In the genomic region with DNA sequence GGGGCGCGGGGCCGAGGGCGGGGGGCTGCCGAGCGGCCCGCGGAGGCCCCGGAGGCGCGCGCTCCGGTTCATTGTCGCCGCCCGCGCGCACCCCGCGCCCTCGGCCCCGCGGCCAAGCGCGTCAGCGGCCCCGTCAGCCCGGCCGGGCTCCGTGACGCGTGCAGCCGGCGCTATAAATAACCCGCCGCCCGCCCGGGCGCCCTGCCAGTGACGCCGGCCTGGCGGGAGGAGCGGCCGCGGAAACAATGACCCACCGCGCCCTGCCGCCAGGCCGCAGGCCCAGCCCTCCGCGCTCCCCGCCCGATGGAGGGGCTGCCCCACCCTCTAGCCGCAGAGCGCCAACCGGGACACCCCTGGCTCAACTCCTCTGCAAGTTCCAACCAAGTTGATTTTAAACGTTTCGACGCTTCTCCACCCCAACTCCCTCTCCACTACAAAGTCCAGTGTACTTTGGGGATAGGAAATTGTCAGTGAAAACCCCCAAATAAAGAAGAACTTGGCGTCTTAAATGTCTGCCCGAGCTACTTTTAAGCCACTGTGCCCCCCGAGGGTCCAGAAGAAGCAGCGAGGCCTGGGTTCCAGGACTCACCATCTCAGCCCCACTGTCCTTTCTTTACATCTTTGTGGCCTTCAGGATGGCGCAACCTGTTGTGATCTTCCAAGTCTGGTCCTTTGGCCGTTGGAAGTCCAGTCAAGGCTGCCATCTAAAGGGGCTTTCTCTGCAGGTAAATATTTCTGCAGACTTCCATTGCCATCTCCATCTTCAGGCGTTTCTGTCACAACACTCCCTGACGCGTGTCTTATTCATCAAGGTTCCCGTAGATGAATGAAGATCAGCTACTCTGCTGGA, we compare ENCODE assay signal across 8 mouse cellular contexts. TPM values are rescaled to one million over a fixed set of nuclear protein-coding genes. Genes with fewer than 3 reads are reported as not detected.
DNase-seq lines count a peak whose midpoint lies in the region; ATAC-seq and TF ChIP-seq lines count a peak whose summit lies in the region.

TSS of gene Nr4a2 (minus strand) at position 13 of the 850 bp plus-strand sequence.

- TF ChIP-seq EP300 in heart, adult 2 months (IDR thresholded peaks at IDR 0.05; ENCODE audit: insufficient read depth, low read depth, low read length) = no peak

- peak within 1 kb of the TSS; percentile 98 for H3K4me3 ChIP-seq in embryonic facial prominence, embryonic 10.5 days
- H3K4me3 ChIP-seq in heart, adult 2 months = peak within 1 kb of the TSS; percentile 96
- H3K4me3 ChIP-seq in kidney, adult 2 months (ENCODE audit: insufficient read depth, low read depth, low read length) = peak within 1 kb of the TSS; percentile 49
- peak within 1 kb of the TSS; percentile 77 for H3K4me3 ChIP-seq in midbrain, postnatal 0 days (ENCODE audit: low read depth, low read length)

- TF ChIP-seq CTCF in heart, adult 2 months (IDR thresholded peaks at IDR 0.05) = peak; percentile 18; the same call in 1 of the 2 replicates
- TF ChIP-seq CTCF in kidney, adult 2 months (conservative IDR thresholded peaks at IDR 0.05; ENCODE audit: insufficient read depth, insufficient read length, low read depth, low read length) = no peak
- no peak for TF ChIP-seq CTCF in midbrain, postnatal 0 days (IDR thresholded peaks at IDR 0.05)

- no peaks in the 10 kb centered on the region for H3K9me3 ChIP-seq in embryonic facial prominence, embryonic 10.5 days
- H3K9me3 ChIP-seq in midbrain, postnatal 0 days (ENCODE audit: low read length) = no peaks in the 10 kb centered on the region

- peaks cover 7% of the 10 kb centered on the region; the same call in 1 of the 2 replicates for H3K27me3 ChIP-seq in embryonic facial prominence, embryonic 10.5 days (replicated peaks; ENCODE audit: low read depth, poor library complexity, severe bottlenecking)
- no peaks in the 10 kb centered on the region for H3K27me3 ChIP-seq in heart, adult 2 months (ENCODE audit: control insufficient read depth, insufficient read depth, low read length)
- H3K27me3 ChIP-seq in kidney, adult 2 months (replicated peaks; ENCODE audit: control insufficient read depth, insufficient read depth, low read length) = no peaks in the 10 kb centered on the region; the same call in none of the 2 replicates
- peaks cover 43% of the 10 kb centered on the region for H3K27me3 ChIP-seq in midbrain, postnatal 0 days (ENCODE audit: insufficient read depth, low read length)
- peaks cover 8% of the 10 kb centered on the region for H3K27me3 ChIP-seq in splenic B cell, adult 2 months (ENCODE audit: control insufficient read depth, insufficient read depth, low read length, poor library complexity, severe bottlenecking)

- ATAC-seq in midbrain, postnatal 0 days (ENCODE audit: low FRiP score) = peak; percentile 86

- peak within 1 kb of the TSS; percentile 99 for H3K4me2 ChIP-seq in midbrain, postnatal 0 days (ENCODE audit: low read depth, low read length, poor library complexity, severe bottlenecking)

- 8% methylated on average over 63 of the region's 69 CpGs for WGBS in embryonic facial prominence, embryonic 10.5 days
- WGBS in heart, adult 2 months = 9% methylated on average over 63 of the region's 69 CpGs
- WGBS in kidney, adult 2 months = 13% methylated on average over 47 of the region's 69 CpGs
- WGBS in midbrain, postnatal 0 days = 8% methylated on average over 51 of the region's 69 CpGs

- no peaks in the 10 kb centered on the region for H3K79me2 ChIP-seq in heart, adult 2 months (replicated peaks; ENCODE audit: control insufficient read depth, insufficient read depth, low read length)

- intact Hi-C loops in heart, adult 2 months (cut with DNase I) = loop anchor here (2.0 to 5.0 kb wide), 3 partner anchors 59 to 193 kb away; no protein-coding TSS in a partner anchor

- no peak; the same call in 1 of the 2 replicates for TF ChIP-seq POLR2A in heart, adult 2 months (IDR thresholded peaks at IDR 0.05; ENCODE audit: insufficient read depth, low read depth, low read length)
- no peak for TF ChIP-seq POLR2A in kidney, adult 2 months (IDR thresholded peaks at IDR 0.05; ENCODE audit: low read depth, low read length)

- H3K27ac ChIP-seq in embryonic facial prominence, embryonic 10.5 days (replicated peaks) = peak within 1 kb of the TSS; percentile 100
- peak within 1 kb of the TSS; percentile 99 for H3K27ac ChIP-seq in heart, adult 2 months
- peak within 1 kb of the TSS; percentile 67; the same call in 1 of the 2 replicates for H3K27ac ChIP-seq in kidney, adult 2 months (ENCODE audit: insufficient read depth, low read depth, low read length)
- 0 out of 2 replicates have a peak within 1 kb of the TSS, but pooled peaks have one; percentile 6 for H3K27ac ChIP-seq in midbrain, postnatal 0 days (ENCODE audit: low read depth, low read length)

- peaks cover 5% of the 10 kb centered on the region; the same call in 1 of the 2 replicates for H3K36me3 ChIP-seq in embryonic facial prominence, embryonic 10.5 days (replicated peaks)
- peaks cover 4% of the 10 kb centered on the region; the same call in 1 of the 2 replicates for H3K36me3 ChIP-seq in heart, adult 2 months (ENCODE audit: control insufficient read depth, insufficient read depth, low read length)
- H3K36me3 ChIP-seq in kidney, adult 2 months (ENCODE audit: control insufficient read depth, insufficient read depth, low read length) = no peaks in the 10 kb centered on the region
- H3K36me3 ChIP-seq in midbrain, postnatal 0 days (ENCODE audit: insufficient read depth, low read length) = no peaks in the 10 kb centered on the region
- H3K36me3 ChIP-seq in splenic B cell, adult 2 months (ENCODE audit: control insufficient read depth, insufficient read depth, low read length, poor library complexity, severe bottlenecking) = no peaks in the 10 kb centered on the region

- peak within 1 kb of the TSS; percentile 96 for H3K9ac ChIP-seq in heart, adult 2 months (ENCODE audit: low read depth, low read length)
- peak within 1 kb of the TSS; percentile 64 for H3K9ac ChIP-seq in midbrain, postnatal 0 days (replicated peaks; ENCODE audit: low read length, poor library complexity, severe bottlenecking)

- DNase-seq in 3134 (ENCODE audit: extremely low read depth, insufficient read length, low spot score) = peak; percentile 88
- peak; percentile 95 for DNase-seq in adrenal gland, adult 2 months
- peak; percentile 88 for DNase-seq in embryonic facial prominence, embryonic 10.5 days (ENCODE audit: low spot score)
- DNase-seq in heart, adult 2 months = peak; percentile 95 to 96
- peak; percentile 91 for DNase-seq in kidney, adult 2 months
- DNase-seq in liver = peak; percentile 80
- peak; percentile 74 for DNase-seq in midbrain, postnatal 0 days (ENCODE audit: low spot score)
- DNase-seq in splenic B cell, adult 2 months (ENCODE audit: low read depth, low spot score) = peak; percentile 59

- peaks cover 22% of the 10 kb centered on the region for H3K4me1 ChIP-seq in embryonic facial prominence, embryonic 10.5 days
- H3K4me1 ChIP-seq in heart, adult 2 months (ENCODE audit: control insufficient read depth, insufficient read depth, low read length) = peaks cover 5% of the 10 kb centered on the region
- no peaks in the 10 kb centered on the region for H3K4me1 ChIP-seq in kidney, adult 2 months (ENCODE audit: control insufficient read depth, insufficient read depth, low read length)
- no peaks in the 10 kb centered on the region for H3K4me1 ChIP-seq in midbrain, postnatal 0 days (ENCODE audit: insufficient read depth, low read length)

RNA-seq across cellular contexts. Expression of gene Nr4a2, which starts in this region (rescaled TPM):
- total RNA-seq in adrenal gland, adult 2 months (2021) = 10 to 100 TPM; 21.0 to 21.7 TPM
- polyA plus RNA-seq in adrenal gland, adult 2 months (2012; rRNA removed) = 5.5 and 8.7 TPM in 2 replicates
- 5.3 and 6.5 TPM in 2 replicates for polyA plus RNA-seq in embryonic facial prominence, embryonic 10.5 days (2016; fragmentation: Nextera tagmentation; extraction: Ambion mirVana)
- 1 to 10 TPM; 1.0 to 2.6 TPM for total RNA-seq in heart, adult 2 months (2021)
- 1.1 and 1.5 TPM in 2 replicates for polyA plus RNA-seq in heart, adult 2 months (2012; rRNA removed)
- polyA plus RNA-seq in kidney, adult 2 months (2012; rRNA removed) = 0.33 and 1.0 TPM in 2 replicates
- total RNA-seq in midbrain, postnatal 0 days (2014; rRNA removed) = 12.6 and 14.6 TPM in 2 replicates
- polyA plus RNA-seq in midbrain, postnatal 0 days (2015; fragmentation: Nextera tagmentation; extraction: Ambion mirVana) = 15.4 and 19.4 TPM in 2 replicates

Comparison
In these comparisons a context has a peak if more than half of its experiments do, and no peak if none do; other contexts are left out.
1. Peak in every context shown above with its lines: DNase-seq, ATAC-seq, H3K4me3 ChIP-seq and H3K27ac ChIP-seq.
2. H3K27ac ChIP-seq: peak in every context shown above with its lines; median percentile 100 in embryonic facial prominence, embryonic 10.5 days; 99 in heart, adult 2 months; 67 in kidney, adult 2 months; 6 in midbrain, postnatal 0 days.